ENCODE assay signal across 2 mouse cellular contexts in genomic region chr15:78936403-78936802, GRCm38 (mm10).
TF ChIP-seq lines count a peak whose summit lies in the region.

No protein-coding gene starts in this region.

TF ChIP-seq in CH12.LX, 34 proteins besides CTCF, POLR2A, EP300 and RAD21:
- TF ChIP-seq UBTF (IDR thresholded peaks at IDR 0.05; ENCODE audit: low read depth, low read length), result no peak
- no peak for TF ChIP-seq ZKSCAN1 (IDR thresholded peaks at IDR 0.05; ENCODE audit: borderline replicate concordance, low read depth, low read length)
- TF ChIP-seq ETS1 (conservative IDR thresholded peaks at IDR 0.05; ENCODE audit: low read depth, low read length), result no peak
- TF ChIP-seq ZNF384 (IDR thresholded peaks at IDR 0.05; ENCODE audit: low read depth, low read length), result no peak
- TF ChIP-seq BHLHE40 (IDR thresholded peaks at IDR 0.05; ENCODE audit: low read depth, low read length), result no peak
- TF ChIP-seq E2F4 (IDR thresholded peaks at IDR 0.05; ENCODE audit: insufficient replicate concordance, low read depth, low read length), result no peak
- no peak for TF ChIP-seq POLR2AphosphoS2 (IDR thresholded peaks at IDR 0.05; ENCODE audit: low read depth, low read length)
- TF ChIP-seq JUND (conservative IDR thresholded peaks at IDR 0.05; ENCODE audit: low read depth, low read length), result no peak
- TF ChIP-seq MXI1 (IDR thresholded peaks at IDR 0.05; ENCODE audit: low read depth, low read length), result no peak
- no peak for TF ChIP-seq TCF12 (IDR thresholded peaks at IDR 0.05; ENCODE audit: low read depth, low read length)
- no peak for TF ChIP-seq IRF4 (IDR thresholded peaks at IDR 0.05; ENCODE audit: low read depth, low read length)
- no peak for TF ChIP-seq ZC3H11A (IDR thresholded peaks at IDR 0.05; ENCODE audit: low read depth, low read length)
- no peak for TF ChIP-seq CHD2 (IDR thresholded peaks at IDR 0.05; ENCODE audit: low read length)
- TF ChIP-seq USF1 (IDR thresholded peaks at IDR 0.05; ENCODE audit: low read depth, low read length), result no peak
- TF ChIP-seq ZMIZ1 (IDR thresholded peaks at IDR 0.05; ENCODE audit: low read depth, low read length), result no peak

TF ChIP-seq in ES-E14, 5 proteins besides CTCF, POLR2A, EP300 and RAD21:
- TF ChIP-seq ZNF384 (IDR thresholded peaks at IDR 0.05; ENCODE audit: low read depth, low read length) (no peak), MAFK (IDR thresholded peaks at IDR 0.05; ENCODE audit: insufficient read depth, low read depth, low read length) (no peak), CHD2 (IDR thresholded peaks at IDR 0.05; ENCODE audit: low read depth, low read length) (no peak), HCFC1 (IDR thresholded peaks at IDR 0.05; ENCODE audit: borderline replicate concordance, insufficient read depth, low read length) (no peak), ZC3H11A (IDR thresholded peaks at IDR 0.05; ENCODE audit: borderline replicate concordance, low read depth, low read length) (no peak)
